Mouse (Mus musculus): ENCODE results near the gene 2700049A03Rik.
"Not testable (repeated sequence)": the region's sequence is repeated elsewhere in the genome, so short reads cannot be mapped to it uniquely, and the experiment has no call there.

2700049A03Rik gene

DNA sequence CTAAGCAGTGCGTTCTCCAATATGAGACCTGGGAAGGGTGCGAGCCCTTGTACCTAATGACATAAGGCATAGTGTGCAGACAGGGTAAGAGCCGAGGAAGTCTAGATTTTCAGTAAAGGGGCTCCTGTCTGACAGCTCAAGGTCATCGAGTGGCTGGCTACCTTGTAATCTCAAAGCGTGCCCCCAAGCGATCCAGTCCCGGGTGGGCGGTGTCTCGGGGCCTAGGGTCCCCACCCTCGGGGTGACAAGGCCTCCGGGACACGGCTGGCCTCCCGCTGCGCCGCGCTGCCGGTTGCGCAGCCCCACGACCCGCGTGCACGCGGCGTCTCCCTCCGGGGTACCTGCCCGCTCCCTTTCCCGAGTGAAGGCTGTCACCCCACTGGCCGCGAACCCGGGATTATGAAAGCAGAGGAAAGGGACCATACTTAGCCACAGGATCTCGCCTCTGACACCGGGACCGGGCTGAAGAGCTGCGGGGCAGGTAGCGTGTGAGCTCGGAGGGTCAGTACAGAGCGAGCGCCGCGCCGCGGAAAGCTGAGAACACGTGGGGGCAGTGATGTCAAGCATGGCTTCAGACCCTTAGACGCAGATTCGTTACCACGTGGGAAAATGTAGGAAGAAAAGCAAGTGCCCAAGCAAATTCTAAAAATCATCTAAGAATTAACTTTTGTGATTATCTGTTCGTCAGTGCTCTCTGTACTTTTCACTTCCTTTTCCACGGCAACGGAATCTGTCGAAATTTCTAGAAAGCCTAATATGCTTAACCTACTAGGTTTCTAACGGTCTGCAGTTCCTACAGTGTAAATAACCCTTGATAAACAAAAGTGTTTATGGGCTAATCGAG, at the start of gene 2700049A03Rik, which contains the start of gene Timm9:
TSS of gene 2700049A03Rik (plus strand) at position 719 of the 844 bp plus-strand sequence.
TSS of gene Timm9 (minus strand) at position 555 of the 844 bp plus-strand sequence.
- peak; percentile 83 for DNase-seq (ENCODE audit: low spot score)

DNA sequence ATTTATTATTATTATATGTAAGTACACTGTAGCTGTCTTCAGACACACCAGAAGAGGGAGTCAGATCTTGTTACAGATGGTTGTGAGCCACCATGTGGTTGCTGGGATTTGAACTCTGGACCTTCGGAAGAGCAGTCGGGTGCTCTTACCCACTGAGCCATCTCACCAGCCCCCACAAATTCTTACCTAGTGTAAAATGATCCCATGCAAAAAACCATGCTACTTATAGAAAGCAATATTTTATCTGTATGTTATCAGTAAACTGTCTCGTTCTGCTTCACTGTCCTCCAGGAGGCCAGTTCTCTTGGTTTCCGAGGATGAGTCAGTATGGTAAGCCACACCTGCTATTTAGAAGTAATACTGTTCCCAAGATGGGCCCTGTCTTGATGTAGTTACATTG, 32.4 kb upstream of the 2700049A03Rik start:
- not testable (repeated sequence) for DNase-seq (ENCODE audit: low spot score)

DNA sequence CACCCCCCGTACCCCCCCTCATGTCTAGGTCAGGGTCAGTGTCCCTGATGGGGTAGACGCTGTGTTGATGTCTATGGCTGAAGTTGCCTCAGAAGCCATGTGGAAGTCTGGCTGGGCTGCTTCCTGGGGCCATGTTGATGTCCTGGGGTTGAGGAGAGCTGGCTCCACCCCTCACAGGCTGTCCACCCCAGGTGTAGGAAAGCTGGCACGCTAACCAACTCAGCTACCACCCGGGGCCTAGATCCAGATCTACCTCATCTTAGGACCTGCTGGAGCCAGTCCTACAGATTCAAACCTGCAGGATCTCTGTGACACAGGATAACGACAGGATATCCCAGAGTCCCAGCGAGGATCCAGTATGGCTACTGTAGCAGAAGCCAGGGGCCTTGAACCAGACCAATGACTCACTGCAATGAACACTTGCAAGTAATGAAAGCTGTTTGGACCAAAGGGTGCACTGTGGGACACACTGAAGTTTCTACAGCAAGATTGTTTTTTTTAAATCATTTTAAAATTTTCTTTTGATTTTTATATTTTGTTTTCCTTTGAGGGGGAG, 29.4 kb upstream of the 2700049A03Rik start:
- no peak for DNase-seq (ENCODE audit: low spot score)

DNA sequence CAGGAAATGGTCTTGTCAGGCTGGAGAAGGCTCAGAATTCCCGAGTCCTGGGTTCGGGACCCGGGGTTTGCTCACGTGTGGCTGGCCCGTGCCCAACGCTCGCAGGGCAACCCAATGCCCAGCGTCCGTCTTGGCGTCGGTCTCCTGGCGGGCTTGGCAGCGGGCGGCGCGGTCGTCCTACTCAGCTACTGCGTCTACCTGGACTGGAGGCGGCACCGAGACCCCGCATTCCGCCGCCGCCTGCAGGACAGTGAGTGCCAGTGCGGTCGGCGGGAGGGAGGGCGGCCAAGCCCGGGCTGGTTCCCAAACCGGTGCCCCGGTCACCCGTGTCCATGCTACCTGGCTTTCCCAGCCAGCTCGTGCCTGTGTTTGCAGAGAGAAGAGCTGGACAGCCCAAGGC, 25.3 kb upstream of the 2700049A03Rik start, which contains the start of gene Tomm20l:
TSS of gene Tomm20l (plus strand) at position 98 of the 400 bp plus-strand sequence.
- DNase-seq (ENCODE audit: low spot score): no peak

DNA sequence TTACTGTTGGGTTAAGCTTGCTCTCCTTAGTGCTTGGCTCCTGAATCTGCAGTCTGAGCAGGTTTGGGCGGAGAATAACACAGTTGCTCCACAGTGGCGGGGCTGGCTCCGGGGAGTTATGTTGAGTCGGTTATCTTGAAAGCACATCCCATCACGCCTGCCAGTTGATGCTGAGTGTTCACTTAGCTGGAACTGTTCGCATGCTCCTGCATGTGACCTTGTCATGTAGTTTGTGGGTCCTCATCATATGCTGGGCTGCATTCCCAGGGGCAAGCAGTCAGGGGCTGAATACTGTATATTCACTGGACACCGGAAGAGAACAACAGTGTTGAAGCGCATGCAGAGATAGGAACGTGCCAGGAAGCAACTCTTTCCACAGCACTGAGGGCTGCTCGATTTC, 23.6 kb upstream of the 2700049A03Rik start:
- DNase-seq (ENCODE audit: low spot score): no peak

DNA sequence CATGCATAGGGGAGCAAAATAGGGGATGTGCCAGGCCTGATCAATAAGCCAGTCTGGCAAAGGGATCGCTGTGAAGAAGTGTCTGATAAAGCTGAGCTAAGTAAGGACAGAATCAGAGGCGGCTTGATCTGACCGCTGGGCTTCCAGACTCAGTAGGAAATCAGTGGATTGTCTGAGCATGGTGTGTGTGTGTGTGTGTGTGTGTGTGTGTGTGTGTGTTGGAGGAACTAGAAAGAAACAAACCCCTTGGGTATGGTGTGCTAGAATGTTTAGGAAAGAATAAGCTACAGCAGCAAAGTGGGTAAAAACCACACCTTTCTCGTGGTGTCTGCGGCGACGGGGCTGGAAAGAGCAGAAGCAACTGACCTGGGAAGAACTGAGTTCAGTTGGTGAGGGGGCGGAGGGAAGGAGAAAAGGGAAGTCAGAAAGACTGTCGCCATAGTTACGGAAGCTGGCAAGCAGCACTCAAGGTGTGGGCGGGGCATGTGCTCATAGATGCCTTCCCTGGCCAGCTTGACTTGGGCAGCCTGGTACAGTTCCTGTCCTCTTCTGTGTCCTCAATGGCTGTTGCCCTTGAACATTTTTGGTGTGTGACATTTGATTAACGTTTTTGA, 22.9 kb upstream of the 2700049A03Rik start:
- DNase-seq (ENCODE audit: low spot score): peak; percentile 78

DNA sequence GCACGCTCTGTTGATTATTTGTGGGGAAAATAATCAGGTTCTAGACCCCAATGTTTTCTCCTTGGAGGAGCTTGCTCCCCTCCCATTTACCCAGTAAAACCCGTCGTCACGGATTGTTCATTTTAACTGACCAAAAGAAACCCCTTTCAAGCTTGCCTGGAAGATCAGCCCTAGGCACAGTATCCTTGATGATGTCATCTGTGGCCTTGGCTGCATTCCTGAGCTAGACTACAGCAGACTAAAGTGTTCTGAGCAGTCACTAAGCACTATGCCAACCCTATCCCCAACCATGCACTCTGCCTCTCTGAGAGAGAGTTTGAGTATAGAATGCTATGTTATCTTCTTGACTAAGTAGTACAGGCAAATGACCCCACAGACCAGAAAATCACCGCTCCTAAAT, 20.2 kb upstream of the 2700049A03Rik start:
- DNase-seq (ENCODE audit: low spot score): no peak

DNA sequence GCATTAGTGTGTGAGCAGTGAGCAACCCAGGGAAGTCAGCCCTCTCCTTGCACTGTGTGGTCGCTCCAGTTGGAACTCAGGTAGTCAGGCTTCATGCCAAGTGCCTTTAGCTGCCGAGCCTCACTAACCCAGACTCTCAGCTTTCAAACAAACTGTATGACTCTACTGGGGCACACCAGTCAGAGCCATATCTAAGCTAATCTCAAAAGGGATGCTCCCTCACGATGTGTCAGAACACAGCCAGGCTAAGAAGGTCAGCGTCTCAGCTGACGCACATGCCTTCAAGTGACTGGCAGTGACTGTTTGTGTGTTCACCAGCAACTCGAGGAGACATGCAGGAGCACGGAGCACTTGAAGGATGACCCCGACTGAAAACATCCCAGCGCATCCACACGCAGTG, 13.9 kb upstream of the 2700049A03Rik start:
- no peak for DNase-seq (ENCODE audit: low spot score)

- no peak for DNase-seq (ENCODE audit: low spot score)
Observed at GRCm38 (mm10) chr12:71123286-71123685, 13.4 kb upstream of the 2700049A03Rik start.

- DNase-seq (ENCODE audit: low spot score): no peak
Observed at GRCm38 (mm10) chr12:71135581-71135980, 1.1 kb upstream of the 2700049A03Rik start.

DNA sequence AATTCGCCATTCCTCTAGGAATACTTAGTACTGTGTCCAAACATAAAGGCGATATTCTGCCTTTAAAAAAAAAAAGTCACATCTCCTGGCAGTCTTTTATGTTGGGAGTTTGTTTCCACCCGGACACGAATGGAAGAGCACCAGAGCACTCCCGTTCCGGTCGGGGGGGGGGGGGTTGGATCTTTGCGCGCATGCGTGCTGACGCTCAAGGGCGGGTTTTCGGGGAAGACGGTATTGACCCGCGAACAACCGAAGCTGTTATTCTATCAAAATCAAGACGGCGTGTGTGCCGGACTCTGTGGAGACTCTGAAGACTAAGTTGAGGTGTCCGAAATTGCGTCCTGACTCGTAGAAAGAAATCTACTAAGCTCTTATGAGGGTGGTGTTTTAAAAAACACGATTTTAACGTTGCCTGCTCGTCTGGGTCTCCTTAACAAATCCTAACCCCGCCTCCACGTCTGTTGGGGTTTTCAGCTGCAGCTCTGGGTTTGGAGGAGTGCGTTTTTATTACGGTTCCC, 385 bp downstream of the 2700049A03Rik start:
- DNase-seq (ENCODE audit: low spot score): peak; percentile 79

DNA sequence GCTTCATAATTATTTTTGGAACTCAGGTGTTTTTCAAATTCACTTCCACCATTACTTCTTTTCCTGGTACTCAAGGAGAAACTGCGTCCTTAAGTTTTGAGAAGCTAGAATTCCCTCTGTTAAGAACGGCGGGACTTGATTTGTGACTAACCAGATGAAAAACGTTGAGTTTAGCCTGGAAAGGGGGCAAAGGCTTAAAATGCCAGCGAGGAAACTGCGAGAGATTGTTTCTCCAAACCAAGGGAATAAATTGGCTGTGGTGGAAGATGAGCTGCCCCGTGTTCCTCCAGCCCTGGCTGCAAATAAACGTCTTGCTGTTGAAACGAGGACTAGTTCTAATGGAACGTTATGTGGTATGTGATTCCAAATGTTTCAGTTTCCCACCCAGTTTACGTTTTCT, 1.0 kb downstream of the 2700049A03Rik start:
- no peak for DNase-seq (ENCODE audit: low spot score)

- no peak for DNase-seq (ENCODE audit: low spot score)
Observed at GRCm38 (mm10) chr12:71139258-71139828, 2.7 kb downstream of the 2700049A03Rik start.

GRCm38 (mm10) chr12:71141189-71141588, 4.5 kb downstream of the 2700049A03Rik start:
- DNase-seq (ENCODE audit: low spot score): no peak

- DNase-seq (ENCODE audit: low spot score): peak; percentile 55
Observed at GRCm38 (mm10) chr12:71147641-71148040, 11.0 kb downstream of the 2700049A03Rik start.

DNA sequence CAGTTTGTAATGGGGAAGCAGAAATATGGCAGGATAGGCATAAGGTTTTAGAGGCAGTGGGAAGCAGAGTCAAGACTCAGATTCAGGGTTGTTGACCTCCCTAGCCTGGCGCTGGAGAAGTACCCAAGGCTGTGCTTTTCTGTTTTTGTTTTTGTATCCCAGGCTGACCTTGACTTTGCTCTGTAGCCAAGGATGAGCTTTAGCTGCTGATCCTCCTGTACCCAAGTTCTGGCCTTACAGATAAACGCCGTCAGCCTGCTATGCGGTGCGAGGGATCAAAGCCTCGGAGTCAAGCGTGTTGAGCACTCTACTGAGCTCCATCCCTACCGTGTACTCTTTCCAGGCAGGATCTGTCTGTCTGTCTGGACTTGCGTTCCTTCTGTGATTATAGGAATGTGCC, 12.2 kb downstream of the 2700049A03Rik start:
- no peak for DNase-seq (ENCODE audit: low spot score)

GRCm38 (mm10) chr12:71149456-71149855, 12.8 kb downstream of the 2700049A03Rik start:
- no peak for DNase-seq (ENCODE audit: low spot score)

- DNase-seq (ENCODE audit: low spot score): no peak
Observed at GRCm38 (mm10) chr12:71150167-71150566, 13.5 kb downstream of the 2700049A03Rik start.

- DNase-seq (ENCODE audit: low spot score): no peak
Observed at GRCm38 (mm10) chr12:71154979-71155378, 18.3 kb downstream of the 2700049A03Rik start.

DNA sequence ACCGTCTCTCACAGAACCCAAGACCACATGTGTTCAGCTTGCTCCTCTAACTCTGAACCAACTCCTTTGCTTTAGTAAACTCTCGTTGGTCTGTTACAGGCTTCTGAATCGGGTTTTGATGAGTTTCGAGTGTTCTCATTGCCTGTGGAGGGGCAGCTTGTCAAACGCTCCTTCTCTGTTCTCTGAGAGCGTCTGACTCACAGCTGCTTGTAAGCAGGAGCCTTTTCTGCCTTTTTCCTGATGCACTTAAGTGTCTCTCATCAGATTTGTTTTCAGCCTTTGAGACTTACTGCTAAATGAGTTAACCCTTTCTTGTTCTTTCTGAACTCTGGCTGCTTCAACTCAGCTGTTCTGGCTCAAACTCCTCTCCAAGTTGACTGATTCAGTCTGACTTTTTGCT, 21.3 kb downstream of the 2700049A03Rik start:
- no peak for DNase-seq (ENCODE audit: low spot score)

DNA sequence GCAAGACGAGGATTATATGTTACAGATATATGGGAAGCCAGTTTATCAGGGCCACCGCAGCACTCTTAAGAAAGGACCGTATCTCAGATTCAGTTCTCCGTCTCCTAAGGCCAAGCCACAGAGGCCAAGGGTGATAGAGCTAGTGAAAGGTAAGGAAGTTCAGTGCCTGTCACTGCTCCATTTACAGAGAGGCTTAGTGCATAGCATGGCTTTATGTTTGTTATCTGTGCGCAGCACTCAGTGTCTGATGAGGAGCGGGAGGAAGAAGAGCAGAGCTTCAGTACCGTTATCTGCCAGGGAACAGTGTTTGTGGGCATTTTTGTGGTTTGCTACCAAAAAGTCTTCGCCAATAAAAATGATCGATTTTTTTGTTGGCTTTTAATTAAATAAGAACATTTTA, 27.8 kb downstream of the 2700049A03Rik start:
- DNase-seq (ENCODE audit: low spot score): no peak

DNA sequence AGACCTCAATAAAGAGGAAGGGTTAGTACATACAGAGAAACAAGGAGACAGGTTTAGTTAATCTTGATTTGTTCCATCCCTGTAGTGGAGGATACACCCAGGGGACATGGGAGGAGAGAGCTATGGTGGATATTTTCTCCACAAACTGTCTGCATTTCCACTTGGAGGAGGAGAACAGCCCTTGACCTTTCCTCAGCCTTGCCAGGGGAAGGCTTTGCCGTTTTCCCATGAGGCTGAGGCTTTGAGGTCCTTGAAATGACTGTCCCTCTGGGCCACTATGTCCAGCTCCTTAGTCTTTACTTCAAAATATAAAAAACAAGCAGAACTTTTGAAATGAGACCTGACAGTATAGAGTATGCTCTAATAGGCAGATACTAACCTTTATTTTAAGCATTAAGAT, 33.3 kb downstream of the 2700049A03Rik start:
- DNase-seq (ENCODE audit: low spot score): no peak
